Mouse (Mus musculus): ENCODE results near the gene Sap30bp.

Gene Sap30bp

GRCm38 (mm10) chr11:115904956-115905790, 27.9 kb upstream of the Sap30bp start:
- in situ Hi-C loops (cut with MboI, MseI) = no loop called here

GRCm38 (mm10) chr11:115906116-115906515, 27.0 kb upstream of the Sap30bp start:
- in situ Hi-C loops (cut with MboI, MseI) = no loop called here

GRCm38 (mm10) chr11:115906521-115906920, 26.6 kb upstream of the Sap30bp start:
- in situ Hi-C loops (cut with MboI, MseI) = no loop called here

GRCm38 (mm10) chr11:115911134-115911561, 21.9 kb upstream of the Sap30bp start:
- in situ Hi-C loops (cut with MboI, MseI) = no loop called here

GRCm38 (mm10) chr11:115911632-115912376, 21.3 kb upstream of the Sap30bp start, which contains the start of gene Smim6:
Gene Smim6, plus strand, starts transcription at chr11:115912017.
- in situ Hi-C loops (cut with MboI, MseI) = no loop called here

GRCm38 (mm10) chr11:115916579-115916978, 16.5 kb upstream of the Sap30bp start:
- in situ Hi-C loops (cut with MboI, MseI) = no loop called here

- in situ Hi-C loops (cut with MboI, MseI) = no loop called here
Measured at GRCm38 (mm10) chr11:115918637-115919036, 14.4 kb upstream of the Sap30bp start.

- in situ Hi-C loops (cut with MboI, MseI) = no loop called here
Measured at GRCm38 (mm10) chr11:115919073-115919472, 14.0 kb upstream of the Sap30bp start.

- in situ Hi-C loops (cut with MboI, MseI) = no loop called here
Measured at GRCm38 (mm10) chr11:115920110-115920818, 12.8 kb upstream of the Sap30bp start.

GRCm38 (mm10) chr11:115921986-115922385, 11.1 kb upstream of the Sap30bp start:
- in situ Hi-C loops (cut with MboI, MseI) = no loop called here

GRCm38 (mm10) chr11:115929031-115929430, 4.1 kb upstream of the Sap30bp start:
- in situ Hi-C loops (cut with MboI, MseI) = no loop called here

- in situ Hi-C loops (cut with MboI, MseI) = no loop called here
Measured at GRCm38 (mm10) chr11:115929818-115930217, 3.3 kb upstream of the Sap30bp start.

- in situ Hi-C loops (cut with MboI, MseI) = no loop called here
Measured at GRCm38 (mm10) chr11:115931235-115931634, 1.8 kb upstream of the Sap30bp start.

GRCm38 (mm10) chr11:115933747-115934110, 647 bp downstream of the Sap30bp start:
- in situ Hi-C loops (cut with MboI, MseI) = no loop called here

- in situ Hi-C loops (cut with MboI, MseI) = loop anchor here in 1 of 2 experiments (10.0 kb wide), 1 partner anchor 55 kb away; no protein-coding TSS in a partner anchor
Measured at GRCm38 (mm10) chr11:115939690-115940329, 6.7 kb downstream of the Sap30bp start.

GRCm38 (mm10) chr11:115941980-115942379, 8.9 kb downstream of the Sap30bp start:
- in situ Hi-C loops (cut with MboI, MseI) = loop anchor here in 1 of 2 experiments (10.0 kb wide), 1 partner anchor 53 kb away; no protein-coding TSS in a partner anchor

GRCm38 (mm10) chr11:115945247-115945646, 12.2 kb downstream of the Sap30bp start:
- in situ Hi-C loops (cut with MboI, MseI) = loop anchor here in 1 of 2 experiments (10.0 kb wide), 1 partner anchor 50 kb away; no protein-coding TSS in a partner anchor

- in situ Hi-C loops (cut with MboI, MseI) = loop anchor here in 1 of 2 experiments (10.0 kb wide), 1 partner anchor 48 kb away; no protein-coding TSS in a partner anchor
Measured at GRCm38 (mm10) chr11:115946221-115946828, 13.2 kb downstream of the Sap30bp start.

GRCm38 (mm10) chr11:115948316-115948715, 15.2 kb downstream of the Sap30bp start:
- in situ Hi-C loops (cut with MboI, MseI) = loop anchor here in 1 of 2 experiments (10.0 kb wide), 1 partner anchor 46 kb away; no protein-coding TSS in a partner anchor

- in situ Hi-C loops (cut with MboI, MseI) = no loop called here
Measured at GRCm38 (mm10) chr11:115950719-115951118, 17.6 kb downstream of the Sap30bp start.

GRCm38 (mm10) chr11:115954712-115955111, 21.6 kb downstream of the Sap30bp start:
- in situ Hi-C loops (cut with MboI, MseI) = no loop called here
